Mouse (Mus musculus) testis, postnatal 10 days (tissue): ENCODE measurements around the gene Bcl2l11.

Experiments
- DNase-seq: peaks from one replicate; pipeline ENCODE4 v3.0.0; 2021; ENCODE audit warnings: low spot score

Bcl2l11 gene

DNA sequence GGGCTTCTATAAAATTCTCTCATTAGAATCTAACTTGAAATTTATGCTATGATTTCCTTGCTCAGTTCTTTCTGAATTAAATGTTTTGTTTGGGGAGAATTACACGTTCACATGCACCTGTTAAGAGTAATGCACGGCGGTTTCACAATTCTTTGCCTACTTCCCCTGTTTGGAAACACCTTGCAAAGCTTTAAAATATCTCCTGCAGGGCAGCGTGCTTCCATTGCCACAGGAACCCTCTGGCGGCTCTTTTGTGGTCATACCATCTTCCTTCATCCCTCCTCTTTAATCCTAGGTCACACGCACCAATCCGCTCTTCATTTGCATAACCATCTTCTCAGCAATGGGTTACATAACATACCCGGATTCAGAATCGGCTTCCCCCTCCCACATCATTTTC lies 14.3 kb upstream of the Bcl2l11 start:
- no peak for DNase-seq

GRCm38 (mm10) chr2:128114621-128115020 lies 11.2 kb upstream of the Bcl2l11 start:
- DNase-seq = no peak

GRCm38 (mm10) chr2:128115579-128115978 lies 10.3 kb upstream of the Bcl2l11 start:
- no peak for DNase-seq

DNA sequence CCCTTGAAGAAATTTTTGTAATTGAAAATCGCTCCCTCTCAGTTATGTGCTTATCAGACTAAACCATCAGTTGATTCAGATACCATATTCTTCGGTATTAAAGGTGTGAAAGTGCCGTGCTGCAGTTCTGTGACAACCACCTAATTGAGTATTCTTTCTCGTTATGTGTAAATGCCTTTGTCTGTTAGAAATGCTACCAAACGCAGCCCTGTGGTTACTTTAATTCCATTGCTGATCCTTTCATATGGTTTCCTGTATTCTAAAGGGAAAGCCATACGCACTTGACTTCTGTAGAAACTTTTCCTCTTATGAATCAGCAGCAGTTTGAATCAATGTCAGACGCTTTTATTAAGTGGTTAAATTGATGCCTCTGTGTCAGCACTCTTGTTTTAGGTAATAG lies 8.2 kb upstream of the Bcl2l11 start:
- no peak for DNase-seq

- DNase-seq = no peak
Observed at GRCm38 (mm10) chr2:128118971-128119370, 6.9 kb upstream of the Bcl2l11 start.

GRCm38 (mm10) chr2:128122491-128122890 lies 3.3 kb upstream of the Bcl2l11 start:
- peak; percentile 78 for DNase-seq

- peak; percentile 55 for DNase-seq
Observed at GRCm38 (mm10) chr2:128122891-128123771, 2.7 kb upstream of the Bcl2l11 start.

GRCm38 (mm10) chr2:128123921-128124683 lies 1.7 kb upstream of the Bcl2l11 start:
- DNase-seq = no peak

- no peak for DNase-seq
Observed at GRCm38 (mm10) chr2:128124693-128125092, 1.1 kb upstream of the Bcl2l11 start.

GRCm38 (mm10) chr2:128126591-128127051 lies 783 bp downstream of the Bcl2l11 start:
- DNase-seq = no peak

- DNase-seq = peak; percentile 95
Observed at GRCm38 (mm10) chr2:128127121-128127671, 1.4 kb downstream of the Bcl2l11 start.

DNA sequence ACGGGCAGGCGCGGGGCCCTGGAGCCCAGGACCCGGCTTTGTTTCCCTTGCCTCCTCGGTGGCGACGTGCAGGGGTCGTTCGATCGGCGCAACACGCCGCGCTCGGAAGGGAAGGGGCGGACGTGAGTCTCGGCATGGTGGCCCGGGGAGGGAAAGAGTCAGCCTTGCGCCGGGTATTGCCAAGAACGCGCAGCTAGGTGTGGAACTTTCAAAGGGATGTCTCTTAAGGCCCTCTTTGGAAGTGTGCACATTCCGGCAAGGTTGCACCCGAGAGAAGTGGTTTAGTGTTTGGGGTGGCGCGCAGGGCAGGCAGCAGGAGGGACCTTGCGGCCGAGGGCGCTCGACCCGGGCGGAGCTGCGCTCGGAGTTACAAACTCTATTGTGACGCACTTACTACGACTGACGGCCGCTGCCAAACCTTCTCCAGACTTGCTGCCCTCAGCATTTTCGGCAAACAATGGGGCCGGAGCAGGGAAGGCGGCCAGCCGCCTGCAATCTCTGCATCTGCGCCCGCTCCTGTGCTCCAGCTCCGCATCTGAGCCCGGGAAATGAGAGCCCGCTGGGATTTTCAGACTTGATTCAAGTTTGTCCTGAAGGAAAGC lies 2.0 kb downstream of the Bcl2l11 start:
- peak; percentile 72 for DNase-seq

DNA sequence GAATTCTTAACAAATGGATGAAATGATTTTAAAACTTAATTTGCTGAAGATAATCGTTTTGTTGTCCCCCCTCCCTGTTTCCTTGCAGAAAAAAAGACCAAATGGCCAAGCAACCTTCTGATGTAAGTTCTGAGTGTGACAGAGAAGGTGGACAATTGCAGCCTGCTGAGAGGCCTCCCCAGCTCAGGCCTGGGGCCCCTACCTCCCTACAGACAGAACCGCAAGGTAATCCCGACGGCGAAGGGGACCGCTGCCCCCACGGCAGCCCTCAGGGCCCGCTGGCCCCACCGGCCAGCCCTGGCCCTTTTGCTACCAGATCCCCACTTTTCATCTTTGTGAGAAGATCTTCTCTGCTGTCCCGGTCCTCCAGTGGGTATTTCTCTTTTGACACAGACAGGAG lies 2.7 kb downstream of the Bcl2l11 start:
- DNase-seq = no peak

DNA sequence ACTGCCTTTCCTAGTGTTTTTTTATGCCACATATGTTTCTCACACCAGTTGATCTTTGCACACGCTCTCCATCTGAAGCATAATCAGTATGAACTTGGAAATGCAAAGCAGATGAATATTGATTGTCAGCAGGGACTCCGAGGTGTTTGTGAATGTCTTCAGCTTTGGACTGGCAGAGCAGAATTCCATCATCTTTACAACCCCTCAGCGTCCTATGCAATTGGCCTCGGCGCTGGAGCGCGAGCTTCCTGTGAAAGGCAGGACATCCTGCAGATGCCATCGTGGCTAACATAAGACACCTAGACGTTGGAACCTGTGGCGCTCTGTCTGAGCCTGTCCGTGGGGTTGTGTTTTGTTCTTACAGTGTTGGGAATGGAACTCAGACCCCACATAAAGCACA lies 5.7 kb downstream of the Bcl2l11 start:
- DNase-seq = no peak

- DNase-seq = no peak
Observed at GRCm38 (mm10) chr2:128132635-128133034, 6.8 kb downstream of the Bcl2l11 start.

DNA sequence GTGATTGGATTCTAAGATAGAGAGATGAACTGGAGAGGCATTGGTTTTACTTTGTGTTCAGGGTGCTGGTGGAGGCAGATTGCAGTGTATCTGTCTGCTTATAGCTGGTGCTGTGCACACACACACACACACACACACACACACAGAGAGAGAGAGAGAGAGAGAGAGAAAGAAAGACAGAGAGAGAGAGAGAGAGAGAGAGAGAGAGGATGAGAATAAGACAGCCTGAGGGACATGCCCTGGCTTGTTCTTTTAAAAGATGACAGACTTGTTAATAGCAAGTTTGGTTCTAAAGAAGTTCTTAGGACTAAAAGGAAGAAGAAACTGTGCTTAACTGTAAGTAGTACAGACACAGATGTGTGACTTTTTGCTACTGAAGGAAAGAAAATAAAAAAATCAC lies 8.0 kb downstream of the Bcl2l11 start:
- DNase-seq = no peak

- no peak for DNase-seq
Observed at GRCm38 (mm10) chr2:128134474-128134873, 8.6 kb downstream of the Bcl2l11 start.

- no peak for DNase-seq
Observed at GRCm38 (mm10) chr2:128134948-128135347, 9.1 kb downstream of the Bcl2l11 start.

DNA sequence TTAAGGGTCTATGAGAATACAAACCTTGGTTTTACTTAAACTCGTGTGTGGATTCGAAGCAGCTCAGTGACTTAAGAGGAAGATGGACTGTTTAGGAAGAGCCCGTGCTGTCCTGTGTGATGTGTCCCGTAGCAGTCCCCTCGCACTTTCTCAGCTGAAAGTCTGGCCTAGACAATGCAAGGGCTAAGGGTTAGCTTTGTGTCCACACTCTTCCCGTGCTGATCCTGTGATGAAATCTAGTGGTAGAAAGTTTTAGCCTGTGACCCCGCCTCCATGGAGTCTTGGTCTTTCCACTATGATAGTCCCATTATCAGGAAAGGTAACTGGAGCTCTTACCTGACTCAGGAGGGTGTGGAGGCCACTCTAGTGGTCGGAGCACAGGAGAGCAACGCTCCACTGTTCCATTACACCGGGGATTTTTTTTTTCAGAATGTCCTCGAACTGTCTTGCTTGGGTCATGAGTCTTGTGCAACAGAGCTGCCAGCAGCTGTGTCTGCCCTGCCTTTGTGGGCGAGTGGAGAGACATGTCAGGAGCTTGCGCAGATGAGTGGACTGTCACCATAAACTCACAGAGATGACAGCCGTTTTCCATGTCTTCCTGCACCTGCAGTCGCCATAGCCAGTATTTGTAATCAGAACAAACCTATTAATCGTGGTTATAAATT lies 11.1 kb downstream of the Bcl2l11 start:
- no peak for DNase-seq

DNA sequence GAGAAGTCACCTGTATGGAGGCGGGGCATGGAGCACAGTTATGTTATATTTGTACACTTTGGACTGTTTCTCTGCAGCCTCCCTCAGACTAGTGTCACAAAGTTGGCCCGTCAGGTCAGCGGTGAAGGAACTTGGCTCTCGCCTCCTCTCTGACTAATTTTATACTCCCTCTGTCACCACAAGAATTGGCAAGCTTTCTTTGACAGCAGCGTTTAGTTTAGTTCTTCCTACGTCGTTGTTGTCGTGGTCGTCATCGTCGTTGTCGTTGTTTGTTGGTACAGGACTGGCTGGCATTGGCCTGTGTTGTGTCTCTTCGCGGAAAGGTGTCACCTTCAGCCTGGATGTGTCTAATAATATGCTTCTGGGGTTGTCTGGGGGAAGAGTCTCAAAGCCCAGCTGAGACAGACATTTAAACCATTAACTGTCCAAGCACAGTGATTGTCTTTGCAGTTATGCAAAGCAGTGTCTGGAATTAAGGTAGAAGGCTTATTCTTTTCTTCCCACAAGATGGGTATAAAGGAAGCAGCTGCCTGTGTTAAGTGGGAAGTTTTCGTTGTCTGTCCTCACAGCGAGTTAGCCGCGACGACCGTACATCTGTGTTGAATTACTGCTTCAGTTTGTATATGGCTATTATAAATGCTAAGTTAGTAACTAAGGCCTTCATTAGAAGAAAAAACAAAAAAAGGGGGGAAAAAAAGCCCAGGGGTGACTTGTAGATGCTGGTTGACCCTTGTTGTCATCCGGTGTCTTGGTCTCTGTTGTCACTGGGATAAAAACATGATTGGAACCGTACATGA lies 11.8 kb downstream of the Bcl2l11 start:
- DNase-seq = no peak

GRCm38 (mm10) chr2:128138924-128139323 lies 13.1 kb downstream of the Bcl2l11 start:
- DNase-seq = no peak
